Mouse (Mus musculus): ENCODE results near the gene Nomo1. TPM values are rescaled to one million over a fixed set of nuclear protein-coding genes. Genes with fewer than 3 reads are reported as not detected.

Nomo1 gene
- polyA plus RNA-seq, 1 experiment from 2014 or later, result 95.7 TPM

Other genes starting within 250 kb of the Nomo1 start
- gene Lmtk3, start 250.0 kb upstream of the Nomo1 start, polyA plus RNA-seq (2015; fragmentation: Nextera tagmentation; extraction: Ambion mirVana), result 0.47 and 0.51 TPM in 2 replicates
- 3.9 and 4.8 TPM in 2 replicates for gene Sult2b1, start 249.0 kb upstream of the Nomo1 start, polyA plus RNA-seq (2015; fragmentation: Nextera tagmentation; extraction: Ambion mirVana)
- 77.1 and 78.2 TPM in 2 replicates for gene Cyth2, start 219.1 kb upstream of the Nomo1 start, polyA plus RNA-seq (2015; fragmentation: Nextera tagmentation; extraction: Ambion mirVana)
- 0.65 and 0.78 TPM in 2 replicates for gene Kcnj14, start 208.9 kb upstream of the Nomo1 start, polyA plus RNA-seq (2015; fragmentation: Nextera tagmentation; extraction: Ambion mirVana)
- 57.0 and 63.0 TPM in 2 replicates for gene Grwd1, start 202.8 kb upstream of the Nomo1 start, polyA plus RNA-seq (2015; fragmentation: Nextera tagmentation; extraction: Ambion mirVana)
- 90.6 and 94.9 TPM in 2 replicates for gene Kdelr1, start 160.9 kb upstream of the Nomo1 start, polyA plus RNA-seq (2015; fragmentation: Nextera tagmentation; extraction: Ambion mirVana)
- gene Grin2d, start 155.3 kb upstream of the Nomo1 start, polyA plus RNA-seq (2015; fragmentation: Nextera tagmentation; extraction: Ambion mirVana), result 0.31 and 0.39 TPM in 2 replicates
- gene Syngr4, start 137.0 kb upstream of the Nomo1 start, polyA plus RNA-seq (2015; fragmentation: Nextera tagmentation; extraction: Ambion mirVana), result 0.62 and 0.98 TPM in 2 replicates
- 8.1 TPM in 2 replicates for gene Tmem143, start 136.8 kb upstream of the Nomo1 start, polyA plus RNA-seq (2015; fragmentation: Nextera tagmentation; extraction: Ambion mirVana)
- 128 and 147 TPM in 2 replicates for gene Emp3, start 112.3 kb upstream of the Nomo1 start, polyA plus RNA-seq (2015; fragmentation: Nextera tagmentation; extraction: Ambion mirVana)
- gene Ccdc114, start 109.6 kb upstream of the Nomo1 start, polyA plus RNA-seq (2015; fragmentation: Nextera tagmentation; extraction: Ambion mirVana), result 4.0 and 4.3 TPM in 2 replicates
- 6.1 and 6.6 TPM in 2 replicates for gene Abcc6, start 3.4 kb upstream of the Nomo1 start, polyA plus RNA-seq (2015; fragmentation: Nextera tagmentation; extraction: Ambion mirVana)
- 0.55 and 0.65 TPM in 2 replicates for gene Kcnj11, start 67.1 kb downstream of the Nomo1 start, polyA plus RNA-seq (2015; fragmentation: Nextera tagmentation; extraction: Ambion mirVana)
- 4.8 and 6.2 TPM in 2 replicates for gene Abcc8, start 146.3 kb downstream of the Nomo1 start, polyA plus RNA-seq (2015; fragmentation: Nextera tagmentation; extraction: Ambion mirVana)
- gene Ush1c, start 204.8 kb downstream of the Nomo1 start, polyA plus RNA-seq (2015; fragmentation: Nextera tagmentation; extraction: Ambion mirVana), result 96.4 and 113 TPM in 2 replicates
- 0.07 TPM in 1 of 2 replicates, not detected in the other for gene Otog, start 207.3 kb downstream of the Nomo1 start, polyA plus RNA-seq (2015; fragmentation: Nextera tagmentation; extraction: Ambion mirVana)

Measured in intestine, embryonic 16.5 days (tissue).